Mouse (Mus musculus) limb, embryonic 15.5 days (tissue): ENCODE measurements around the gene Olfr1160. TPM values are rescaled to one million over a fixed set of nuclear protein-coding genes. Genes with fewer than 3 reads are reported as not detected.
"Not testable (repeated sequence)": the region's sequence is repeated elsewhere in the genome, so short reads cannot be mapped to it uniquely, and the experiment has no call there.

ENCODE experiments used
- ATAC-seq: fragments of 200-750 bp; cut with Nextera tagmentation; 2 replicates; pipeline ENCODE4 v1.8.0; 2017; ENCODE audit warnings: low read depth, moderate TSS enrichment; ENCODE audit not compliant: insufficient number of reproducible peaks, low FRiP score, low TSS enrichment
- H3K27ac ChIP-seq: fragments of 300-500 bp; sonication (generic); 2 replicates; pipeline ENCODE4 v1.5.1; 2015; ENCODE audit warnings: moderate library complexity, mild to moderate bottlenecking, inconsistent platforms
- H3K27me3 ChIP-seq: fragments of 300-500 bp; sonication (generic); 2 replicates; pipeline ENCODE4 v1.6.1; 2015; ENCODE audit warnings: inconsistent platforms
- H3K36me3 ChIP-seq: fragments of 300-500 bp; sonication (generic); 2 replicates; pipeline ENCODE4 v1.6.1; 2015; ENCODE audit warnings: inconsistent platforms
- H3K4me1 ChIP-seq: fragments of 300-500 bp; sonication (generic); 2 replicates; pipeline ENCODE4 v1.6.1; 2015; ENCODE audit warnings: inconsistent platforms
- H3K4me2 ChIP-seq: fragments of 300-500 bp; sonication (generic); 2 replicates; pipeline ENCODE4 v1.6.1; 2015; ENCODE audit warnings: mild to moderate bottlenecking, inconsistent platforms
- H3K4me3 ChIP-seq: fragments of 300-500 bp; sonication (generic); 2 replicates; pipeline ENCODE4 v1.5.1; 2015; ENCODE audit warnings: mild to moderate bottlenecking, inconsistent platforms
- H3K9ac ChIP-seq: fragments of 300-500 bp; sonication (generic); 2 replicates; pipeline ENCODE4 v1.6.1; 2015; ENCODE audit warnings: inconsistent platforms
- H3K9me3 ChIP-seq: fragments of 300-500 bp; sonication (generic); 2 replicates; pipeline ENCODE4 v1.6.1; 2016; ENCODE audit warnings: inconsistent platforms
- WGBS: fragments of 180-500 bp; shearing (Covaris S2); methylation state at CpG from one replicate; pipeline ENCODE4 v1.1.7; 2015; 5-methylcytosine and 5-hydroxymethylcytosine counted together
- polyA plus RNA-seq: library from polyadenylated mRNA; unstranded; fragments of >200 nt; fragmentation: Nextera tagmentation; extraction: Ambion mirVana; gene quantifications from 2 replicates; pipeline ENCODE4 v1.2.1, GENCODE M21; 2015

The Olfr1160 gene
- not detected in 2 replicates for polyA plus RNA-seq

DNA sequence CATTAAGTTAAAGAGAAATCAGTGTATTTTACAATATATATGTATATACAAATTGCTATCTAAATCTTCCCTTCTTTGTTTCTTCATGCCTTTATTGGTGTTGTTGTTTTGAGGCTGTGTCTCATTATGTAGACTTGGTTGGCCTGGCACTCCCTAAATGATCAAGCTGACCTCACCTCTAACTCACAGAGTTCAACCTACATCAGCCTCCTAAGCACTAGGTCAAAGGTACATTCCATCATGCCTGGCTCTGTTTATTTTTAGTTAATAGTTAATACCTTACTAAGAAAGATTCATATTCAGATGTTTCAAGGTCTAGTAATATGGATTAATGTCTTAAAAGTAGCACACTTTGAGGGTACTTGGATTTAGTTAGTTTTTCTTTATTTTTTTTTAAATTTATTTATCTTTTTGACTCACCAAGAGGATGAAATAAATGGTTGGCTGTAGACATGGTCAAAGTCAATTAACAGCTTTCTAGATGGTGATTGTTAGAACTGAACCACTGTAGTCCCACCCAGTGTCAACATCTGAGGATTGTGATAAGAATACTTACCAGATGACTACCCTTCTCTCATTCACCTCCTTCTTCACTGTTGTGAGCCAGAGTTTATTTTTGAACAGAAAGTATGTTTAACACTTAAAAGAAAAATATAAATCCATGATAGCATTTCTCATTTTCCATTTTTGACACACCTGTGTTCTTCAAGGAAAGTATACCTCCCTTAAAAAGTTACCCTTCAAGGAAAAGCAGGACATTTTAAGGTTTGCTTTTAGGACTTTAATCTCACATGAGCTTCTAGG is at the start of gene Olfr1160:
Gene Olfr1160 (minus strand): TSS at position 754 of the 804 bp plus-strand sequence.
- Histone ChIP-seq H3K4me1 (no peaks in the 10 kb centered on the region), H3K9ac (no peak within 1 kb of the TSS), H3K27me3 (no peaks in the 10 kb centered on the region), H3K4me2 (no peak within 1 kb of the TSS), H3K4me3 (no peak within 1 kb of the TSS), H3K9me3 (no peaks in the 10 kb centered on the region), H3K27ac (no peak within 1 kb of the TSS), H3K36me3 (no peaks in the 10 kb centered on the region)
- no peak for ATAC-seq

DNA sequence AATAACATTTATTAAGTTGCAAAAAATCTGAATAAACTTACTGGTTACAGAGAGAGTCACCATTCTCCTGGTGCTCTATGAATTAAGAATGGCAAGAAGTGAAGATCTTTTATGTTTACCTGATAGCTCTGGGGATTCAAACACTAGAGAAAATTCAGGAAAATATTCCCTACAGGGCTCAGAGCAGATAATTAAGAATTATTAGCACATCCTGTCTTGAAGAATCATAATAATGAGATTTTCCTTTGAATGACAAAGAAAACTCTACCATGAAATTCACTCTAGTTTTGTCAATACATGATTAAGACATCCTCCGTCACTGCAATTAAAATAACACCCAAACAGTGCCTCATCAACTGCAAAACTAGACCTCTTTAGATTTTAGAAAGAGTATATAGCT is 43.0 kb upstream of the Olfr1160 start, which contains the start of gene Olfr1162:
Gene Olfr1162 (minus strand): TSS at position 101 of the 400 bp plus-strand sequence.
- no peak for ATAC-seq
- H3K9ac ChIP-seq, result no peak within 1 kb of the TSS
- H3K36me3 ChIP-seq, result no peaks in the 10 kb centered on the region
- no peak within 1 kb of the TSS for H3K27ac ChIP-seq
- H3K9me3 ChIP-seq, result no peaks in the 10 kb centered on the region
- no peak within 1 kb of the TSS for H3K4me2 ChIP-seq
- no peaks in the 10 kb centered on the region for H3K27me3 ChIP-seq
- no peak within 1 kb of the TSS for H3K4me3 ChIP-seq
- no peaks in the 10 kb centered on the region for H3K4me1 ChIP-seq
- WGBS, result 74% methylated on average over 1 of the region's 1 CpGs

DNA sequence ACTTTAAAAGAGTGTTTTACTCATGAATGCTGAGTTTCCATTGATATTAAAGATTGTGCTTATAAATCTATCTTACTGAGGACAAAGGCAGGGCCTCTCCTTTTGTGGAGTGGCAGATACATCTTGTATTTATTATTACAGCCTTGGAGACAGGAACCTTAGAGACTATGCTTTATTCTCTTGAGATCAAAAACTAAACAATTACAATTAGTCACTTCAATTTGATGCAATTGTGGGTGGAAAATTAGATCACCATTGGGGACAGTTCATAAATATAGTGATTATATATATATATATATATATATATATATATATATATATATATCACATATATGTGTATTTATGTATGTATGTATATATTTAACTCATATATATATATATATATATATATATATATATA is 29.5 kb upstream of the Olfr1160 start, which contains the start of gene Olfr73:
Gene Olfr73 (minus strand): TSS at position 101 of the 400 bp plus-strand sequence.
- Histone ChIP-seq H3K9me3 (no peaks in the 10 kb centered on the region), H3K4me1 (no peaks in the 10 kb centered on the region), H3K27ac (no peak within 1 kb of the TSS), H3K4me2 (no peak within 1 kb of the TSS), H3K4me3 (no peak within 1 kb of the TSS), H3K9ac (no peak within 1 kb of the TSS), H3K36me3 (no peaks in the 10 kb centered on the region), H3K27me3 (no peaks in the 10 kb centered on the region)
- no peak for ATAC-seq

DNA sequence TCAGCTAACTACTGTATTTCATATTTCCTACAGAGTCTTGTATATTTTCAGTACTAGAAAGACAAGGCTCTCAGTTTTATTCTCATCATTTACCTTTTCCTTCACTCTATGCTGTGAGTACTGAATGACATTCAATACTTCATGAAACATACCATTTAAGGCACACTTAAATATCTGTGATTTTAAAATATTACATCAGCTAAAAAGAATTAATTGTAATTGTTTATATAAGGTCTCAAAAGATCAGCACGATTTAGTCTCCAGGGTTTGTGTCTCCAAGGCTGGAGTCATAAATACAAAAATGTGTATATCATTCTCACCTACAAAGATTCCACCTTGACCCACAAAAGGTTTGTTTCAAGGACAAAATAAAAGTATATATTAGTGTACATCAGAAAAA is 14.4 kb upstream of the Olfr1160 start, which contains the start of gene Olfr1161:
Gene Olfr1161 (plus strand): TSS at position 301 of the 400 bp plus-strand sequence.
- not testable (repeated sequence) for H3K9ac ChIP-seq, H3K27me3 ChIP-seq, H3K4me1 ChIP-seq, ATAC-seq, H3K27ac ChIP-seq, H3K4me3 ChIP-seq, H3K36me3 ChIP-seq, H3K9me3 ChIP-seq, H3K4me2 ChIP-seq
- WGBS, result 70% methylated on average over 1 of the region's 1 CpGs

DNA sequence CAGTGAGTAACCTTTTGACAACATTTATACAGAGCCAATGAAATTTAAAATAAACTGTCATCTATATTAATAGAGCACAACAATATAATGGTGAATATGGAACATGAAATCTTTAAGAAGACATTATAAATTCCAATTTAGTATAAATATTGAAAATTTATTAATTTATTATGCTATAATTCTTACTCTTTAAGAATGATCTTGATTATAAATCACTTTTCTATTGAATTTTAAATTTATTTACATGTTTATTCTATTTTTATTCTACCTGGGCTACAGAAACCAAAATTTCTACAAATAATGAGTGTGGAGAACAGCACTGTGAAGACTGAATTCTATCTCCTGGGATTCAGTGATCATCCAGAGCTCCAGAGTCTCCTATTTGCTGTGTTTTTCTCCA is 18.3 kb downstream of the Olfr1160 start, which contains the start of gene Olfr1158:
Gene Olfr1158 (plus strand): TSS at position 301 of the 400 bp plus-strand sequence.
- no peak within 1 kb of the TSS for H3K9ac ChIP-seq

DNA sequence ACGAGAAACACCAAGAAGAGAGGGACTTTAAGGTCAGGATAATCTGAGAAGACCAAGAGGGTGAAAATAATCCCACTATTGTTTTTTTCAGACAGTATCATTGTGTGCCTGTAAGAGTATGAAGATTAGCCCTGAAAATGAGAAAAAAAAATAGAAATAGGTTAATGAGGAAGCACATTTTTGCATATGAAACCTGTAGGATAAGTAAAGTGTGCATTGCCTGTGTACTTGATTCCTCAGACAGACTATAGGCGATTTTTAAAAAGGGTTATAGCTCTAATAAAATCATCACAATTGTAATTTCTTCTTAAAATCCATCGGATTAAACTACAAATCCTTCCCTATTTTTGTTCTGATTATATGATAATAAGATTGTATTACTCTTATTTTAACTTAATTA is 33.5 kb downstream of the Olfr1160 start, which contains the start of gene Olfr74:
Gene Olfr74 (minus strand): TSS at position 101 of the 400 bp plus-strand sequence.
- Histone ChIP-seq H3K27me3 (no peaks in the 10 kb centered on the region), H3K27ac (no peak within 1 kb of the TSS), H3K9ac (no peak within 1 kb of the TSS), H3K36me3 (no peaks in the 10 kb centered on the region), H3K9me3 (no peaks in the 10 kb centered on the region), H3K4me1 (no peaks in the 10 kb centered on the region), H3K4me2 (no peak within 1 kb of the TSS), H3K4me3 (no peak within 1 kb of the TSS)
- ATAC-seq, result no peak
- 70% methylated on average over 3 of the region's 3 CpGs for WGBS

More for the DNA sequence above, 18.3 kb downstream of the Olfr1160 start, which contains the start of gene Olfr1158:
- no peak within 1 kb of the TSS for H3K4me3 ChIP-seq
- no peaks in the 10 kb centered on the region for H3K4me1 ChIP-seq
- H3K9me3 ChIP-seq, result no peaks in the 10 kb centered on the region
- H3K27ac ChIP-seq, result no peak within 1 kb of the TSS
- H3K4me2 ChIP-seq, result no peak within 1 kb of the TSS
- no peaks in the 10 kb centered on the region for H3K27me3 ChIP-seq
- no peaks in the 10 kb centered on the region for H3K36me3 ChIP-seq
- ATAC-seq, result no peak

DNA sequence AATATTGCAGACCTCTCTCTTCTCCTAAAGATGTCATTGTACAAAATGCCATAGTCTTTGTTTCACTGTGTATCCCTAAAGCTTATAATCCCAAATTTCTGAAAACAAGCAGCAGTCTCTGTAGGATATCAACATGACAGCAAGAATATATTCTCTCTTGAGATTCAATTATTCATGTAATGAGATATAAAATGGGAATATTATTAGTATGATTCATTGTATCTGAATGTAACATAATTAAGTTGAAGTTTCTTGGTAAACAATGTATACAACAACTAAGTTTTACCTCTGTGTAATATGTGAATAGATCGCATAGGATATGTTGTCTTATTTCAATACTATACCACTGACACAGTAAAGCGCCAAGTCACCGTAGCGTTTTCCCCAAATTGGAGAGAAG is 39.9 kb downstream of the Olfr1160 start, which contains the start of gene Olfr1157:
Gene Olfr1157 (minus strand): TSS at position 101 of the 400 bp plus-strand sequence.
- H3K4me3 ChIP-seq, result no peak within 1 kb of the TSS
- no peaks in the 10 kb centered on the region for H3K4me1 ChIP-seq
- no peaks in the 10 kb centered on the region for H3K36me3 ChIP-seq
- no peaks in the 10 kb centered on the region for H3K9me3 ChIP-seq
- ATAC-seq, result no peak
- H3K9ac ChIP-seq, result no peak within 1 kb of the TSS
- H3K4me2 ChIP-seq, result no peak within 1 kb of the TSS
- WGBS, result 97% methylated on average over 4 of the region's 4 CpGs
- H3K27me3 ChIP-seq, result no peaks in the 10 kb centered on the region
- H3K27ac ChIP-seq, result no peak within 1 kb of the TSS

DNA sequence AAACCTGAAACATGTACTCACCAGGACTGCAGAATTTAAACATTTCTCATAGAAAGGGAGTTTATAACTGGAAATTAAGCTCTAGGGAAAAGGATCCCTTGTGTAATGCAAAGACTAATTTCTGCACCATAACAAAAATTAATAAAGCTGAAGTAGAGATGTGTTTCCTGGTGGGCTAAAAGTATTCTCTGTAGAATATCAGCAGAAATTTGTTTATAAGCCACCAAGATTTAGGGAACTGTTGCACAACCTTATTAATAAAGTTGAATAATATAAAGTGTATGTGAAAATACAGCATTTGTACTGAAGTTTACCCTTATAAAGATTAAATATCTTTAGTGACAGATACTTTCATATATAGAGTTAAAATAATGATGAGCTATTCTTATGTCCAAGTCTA is 55.1 kb downstream of the Olfr1160 start, which contains the start of gene Olfr1156:
Gene Olfr1156 (minus strand): TSS at position 101 of the 400 bp plus-strand sequence.
- Histone ChIP-seq H3K9me3 (no peaks in the 10 kb centered on the region), H3K36me3 (no peaks in the 10 kb centered on the region), H3K4me1 (no peaks in the 10 kb centered on the region), H3K4me3 (no peak within 1 kb of the TSS), H3K27ac (no peak within 1 kb of the TSS), H3K9ac (no peak within 1 kb of the TSS), H3K4me2 (no peak within 1 kb of the TSS), H3K27me3 (no peaks in the 10 kb centered on the region)
- ATAC-seq, result no peak

Other genes with a start within 250 kb of the Olfr1160 start
- not detected in 2 replicates for gene Olfr152, start 228.8 kb downstream of the Olfr1160 start, polyA plus RNA-seq
- not detected in 2 replicates for gene Olfr1143, start 207.7 kb downstream of the Olfr1160 start, polyA plus RNA-seq
- not detected in 2 replicates for gene Olfr1145, start 198.4 kb downstream of the Olfr1160 start, polyA plus RNA-seq
- not detected in 2 replicates for gene Olfr1148, start 177.7 kb downstream of the Olfr1160 start, polyA plus RNA-seq
- not detected in 2 replicates for gene Olfr1150-ps1, start 164.3 kb downstream of the Olfr1160 start, polyA plus RNA-seq
- gene Olfr1151, start 152.4 kb downstream of the Olfr1160 start, polyA plus RNA-seq, result not detected in 2 replicates
- not detected in 2 replicates for gene Olfr1152, start 141.8 kb downstream of the Olfr1160 start, polyA plus RNA-seq
- not detected in 2 replicates for gene Olfr1153, start 113.3 kb downstream of the Olfr1160 start, polyA plus RNA-seq
- not detected in 2 replicates for gene Olfr1154, start 103.1 kb downstream of the Olfr1160 start, polyA plus RNA-seq
- not detected in 2 replicates for gene Olfr1155, start 63.1 kb downstream of the Olfr1160 start, polyA plus RNA-seq
- not detected in 2 replicates for gene Olfr1156, start 55.2 kb downstream of the Olfr1160 start, polyA plus RNA-seq
- gene Olfr1157, start 40.0 kb downstream of the Olfr1160 start, polyA plus RNA-seq, result not detected in 2 replicates
- gene Olfr74, start 33.6 kb downstream of the Olfr1160 start, polyA plus RNA-seq, result not detected in 2 replicates
- gene Olfr1158, start 18.2 kb downstream of the Olfr1160 start, polyA plus RNA-seq, result not detected in 2 replicates
- gene Olfr1161, start 14.5 kb upstream of the Olfr1160 start, polyA plus RNA-seq, result not detected in 2 replicates
- gene Olfr73, start 29.4 kb upstream of the Olfr1160 start, polyA plus RNA-seq, result 0.05 TPM in 1 of 2 replicates, not detected in the other
- not detected in 2 replicates for gene Olfr1162, start 42.9 kb upstream of the Olfr1160 start, polyA plus RNA-seq
- not detected in 2 replicates for gene Olfr1163, start 63.6 kb upstream of the Olfr1160 start, polyA plus RNA-seq
- not detected in 2 replicates for gene Olfr1164, start 85.7 kb upstream of the Olfr1160 start, polyA plus RNA-seq
- gene Olfr1166, start 120.0 kb upstream of the Olfr1160 start, polyA plus RNA-seq, result not detected in 2 replicates
- gene Olfr1167, start 146.9 kb upstream of the Olfr1160 start, polyA plus RNA-seq, result not detected in 2 replicates
- not detected in 2 replicates for gene Olfr1168, start 173.6 kb upstream of the Olfr1160 start, polyA plus RNA-seq
- not detected in 2 replicates for gene Olfr1170, start 220.1 kb upstream of the Olfr1160 start, polyA plus RNA-seq